Mouse (Mus musculus) heart, postnatal 0 days (tissue): Measurements from ENCODE around the gene Ppp4r4.
A peak's percentile ranks its signal among the peaks of the same experiment; 100 is the strongest.

ENCODE experiments used
- CTCF ChIP-seq: IDR thresholded peaks from 2 replicates; pipeline ENCODE4 v1.5.1; 2016; ENCODE audit warnings: antibody characterized with exemption, control low read depth, low read depth
- EP300 ChIP-seq: IDR thresholded peaks from 2 replicates; pipeline ENCODE4 v1.6.1; 2016; ENCODE audit warnings: antibody characterized with exemption, low read depth

GRCm38 (mm10) chr12:103643336-103643735 lies 111.3 kb downstream of the Ppp4r4 start:
- TF ChIP-seq CTCF: peak; percentile 89
- TF ChIP-seq EP300: no peak
